Mouse (Mus musculus) B cell, adult 62 days (primary cell): ENCODE measurements around the gene Gjb5. TPM values are rescaled to one million over a fixed set of nuclear protein-coding genes. Genes with fewer than 3 reads are reported as not detected.

Experiments used
- total RNA-seq: library from RNA; stranded (reverse); gene quantifications from 4 replicates; pipeline ENCODE4 v1.2.4, GENCODE M21; 2023

Gene Gjb5
- total RNA-seq, result not detected in 4 replicates

DNA sequence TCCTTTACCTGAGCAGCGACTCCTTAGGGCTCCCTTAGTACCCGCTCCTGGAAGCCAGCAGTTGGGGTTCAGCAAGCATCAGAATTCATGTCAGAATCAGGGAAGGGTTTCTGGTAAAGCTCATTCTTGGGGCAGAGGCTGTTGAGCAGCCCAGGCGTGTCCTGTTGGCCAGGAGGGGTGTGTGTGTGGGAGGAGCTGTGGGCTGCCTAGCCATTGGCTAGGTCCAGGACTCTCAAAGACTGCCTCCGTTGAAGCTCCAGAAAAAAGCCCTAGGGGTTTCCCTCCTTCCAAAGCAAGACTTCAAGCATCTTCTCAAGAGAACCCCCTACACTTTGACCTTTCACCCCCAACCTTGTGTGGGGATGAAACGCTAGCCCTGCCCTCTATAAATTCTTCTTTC is at the start of gene Gjb5:
Gjb5 (minus strand) TSS at position 164 of the 400 bp plus-strand sequence.

DNA sequence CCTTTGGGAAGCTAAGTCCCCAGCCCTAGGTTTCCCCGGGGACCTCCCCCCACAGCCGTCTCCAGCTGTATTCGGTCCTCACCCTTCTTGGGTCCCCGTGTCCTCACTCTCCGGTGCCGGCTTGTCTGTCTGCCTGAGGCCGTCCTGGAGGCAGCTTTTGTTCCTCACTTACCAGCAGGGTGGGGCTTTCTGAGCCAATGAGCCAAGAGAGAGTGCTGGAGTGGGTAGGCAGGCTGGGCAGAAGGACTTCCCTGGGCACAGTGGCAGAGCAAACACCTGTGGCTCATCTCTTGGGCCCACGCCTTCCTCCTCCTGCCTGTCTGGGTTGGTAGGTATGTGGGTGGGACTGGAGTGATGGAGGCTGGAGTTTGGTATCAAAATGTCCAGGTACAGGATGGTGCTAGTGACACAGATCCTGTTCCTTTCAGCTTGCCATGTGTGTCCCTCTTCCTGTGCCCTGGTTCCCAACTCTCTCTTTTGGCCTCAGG is 4.0 kb downstream of the Gjb5 start, which contains the start of gene Gjb4:
Gjb4 (minus strand) TSS at position 131 of the 488 bp plus-strand sequence.

DNA sequence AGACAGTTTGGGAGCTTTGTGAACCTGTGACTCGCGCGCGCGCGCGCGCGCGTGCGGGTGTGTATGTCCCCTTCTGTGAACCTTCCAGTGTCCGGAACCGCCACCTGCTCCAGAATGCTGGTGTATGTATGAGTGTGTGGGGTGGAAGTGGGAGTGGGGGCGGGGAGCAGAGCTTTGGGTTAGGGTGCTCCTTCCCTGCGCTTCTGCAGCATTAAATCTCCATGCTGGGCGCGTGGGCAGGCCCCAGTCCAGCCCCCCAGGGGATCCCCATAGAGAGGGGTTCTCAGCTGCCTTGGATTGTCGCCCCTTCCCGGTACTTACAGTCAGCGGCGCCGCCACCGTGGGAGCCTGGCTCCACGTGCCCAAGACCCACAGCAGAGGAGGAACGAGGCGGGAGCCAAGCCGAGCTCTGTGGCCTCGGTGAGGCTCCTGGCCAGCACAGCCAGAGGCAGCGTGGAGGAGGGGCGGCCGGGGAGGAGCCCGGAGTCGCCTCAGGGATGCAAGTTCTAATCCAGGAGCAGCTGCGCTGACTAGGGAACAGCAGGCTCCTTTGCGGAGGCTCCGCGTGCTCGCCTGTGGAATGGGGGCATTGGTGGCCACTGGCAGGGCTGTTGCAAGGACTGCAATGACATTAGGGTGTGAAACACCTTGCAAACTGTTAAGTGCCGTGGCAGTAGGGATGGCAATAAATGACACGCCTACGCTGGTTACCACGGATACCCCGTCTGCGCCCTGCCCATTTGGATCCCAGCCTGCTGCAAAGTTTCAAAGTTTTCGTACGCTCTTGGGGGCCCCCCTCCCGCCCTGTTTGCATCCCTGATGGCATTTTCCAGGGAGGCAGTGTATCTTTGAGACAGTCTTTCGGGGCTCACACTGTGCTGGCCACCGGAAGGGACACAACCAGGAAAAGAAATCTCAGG is 27.5 kb downstream of the Gjb5 start, which contains the start of gene Gjb3:
Gjb3 (minus strand) TSS at position 664 of the 920 bp plus-strand sequence.

DNA sequence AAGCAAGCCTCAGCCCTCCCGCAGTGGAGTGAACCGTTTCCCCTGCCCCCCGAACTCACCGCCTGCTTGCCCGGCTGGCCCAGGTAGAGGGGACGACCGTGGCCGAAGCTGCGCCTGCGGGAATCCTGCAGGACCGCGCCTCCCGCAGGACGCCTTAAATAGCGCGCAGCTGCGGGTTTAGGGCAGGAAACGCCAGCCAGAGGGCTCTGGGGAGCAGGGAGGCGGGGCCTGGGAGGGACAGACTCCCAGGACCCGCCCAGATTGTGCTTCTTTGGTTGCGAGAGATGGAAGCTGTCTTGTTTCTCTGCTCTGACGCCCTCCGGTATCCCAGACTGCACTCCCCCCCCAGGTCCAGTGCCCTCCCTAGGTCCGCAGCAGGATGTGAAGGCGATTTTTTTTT is 44.1 kb downstream of the Gjb5 start, which contains the start of gene Gja4:
Gja4 (minus strand) TSS at position 179 of the 400 bp plus-strand sequence.

Other genes starting within 250 kb of the Gjb5 start
- gene Tmem35b, start 234.5 kb downstream of the Gjb5 start, total RNA-seq, result 6.9 to 9.3 TPM (median 7.7 TPM) in 4 replicates
- gene Dlgap3, start 189.0 kb downstream of the Gjb5 start, total RNA-seq, result 0.42 to 1.5 TPM (median 0.82 TPM) in 4 replicates
- 18.9 to 22.4 TPM (median 21.8 TPM) in 4 replicates for gene Smim12, start 114.4 kb downstream of the Gjb5 start, total RNA-seq
- not detected in 4 replicates for gene Gja4, start 44.1 kb downstream of the Gjb5 start, total RNA-seq
- not detected in 4 replicates for gene Gjb3, start 27.3 kb downstream of the Gjb5 start, total RNA-seq
- not detected in 4 replicates for gene Gjb4, start 4.1 kb downstream of the Gjb5 start, total RNA-seq